Mouse (Mus musculus): ENCODE results near the gene Cir1. TPM values are rescaled to one million over a fixed set of nuclear protein-coding genes. Genes with fewer than 3 reads are reported as not detected.

The Cir1 gene
- total RNA-seq, 2 experiments from 2014 or later, result 15.7 to 21.3 TPM

Other genes with a start within 250 kb of the Cir1 start
- 10 to 100 TPM; 52.4 to 57.9 TPM for gene Ola1, start 93.8 kb downstream of the Cir1 start, total RNA-seq (2021)
- gene Sp9, start 40.8 kb downstream of the Cir1 start, total RNA-seq (2021), result not detected
- 10 to 100 TPM; 18.8 to 26.8 TPM for gene Scrn3, start 100 bp downstream of the Cir1 start, total RNA-seq (2021)
- 1 to 10 TPM; 5.3 to 6.0 TPM for gene Gpr155, start 73.9 kb upstream of the Cir1 start, total RNA-seq (2021)
- gene Wipf1, start 217.0 kb upstream of the Cir1 start, total RNA-seq (2021), result 10 to 100 TPM; 13.3 to 19.6 TPM